Mouse (Mus musculus): Measurements from ENCODE around the gene March9. TPM values are rescaled to one million over a fixed set of nuclear protein-coding genes. Genes with fewer than 3 reads are reported as not detected.

Gene March9
- polyA plus RNA-seq, 1 experiment from 2014 or later, result 0.13 TPM

DNA sequence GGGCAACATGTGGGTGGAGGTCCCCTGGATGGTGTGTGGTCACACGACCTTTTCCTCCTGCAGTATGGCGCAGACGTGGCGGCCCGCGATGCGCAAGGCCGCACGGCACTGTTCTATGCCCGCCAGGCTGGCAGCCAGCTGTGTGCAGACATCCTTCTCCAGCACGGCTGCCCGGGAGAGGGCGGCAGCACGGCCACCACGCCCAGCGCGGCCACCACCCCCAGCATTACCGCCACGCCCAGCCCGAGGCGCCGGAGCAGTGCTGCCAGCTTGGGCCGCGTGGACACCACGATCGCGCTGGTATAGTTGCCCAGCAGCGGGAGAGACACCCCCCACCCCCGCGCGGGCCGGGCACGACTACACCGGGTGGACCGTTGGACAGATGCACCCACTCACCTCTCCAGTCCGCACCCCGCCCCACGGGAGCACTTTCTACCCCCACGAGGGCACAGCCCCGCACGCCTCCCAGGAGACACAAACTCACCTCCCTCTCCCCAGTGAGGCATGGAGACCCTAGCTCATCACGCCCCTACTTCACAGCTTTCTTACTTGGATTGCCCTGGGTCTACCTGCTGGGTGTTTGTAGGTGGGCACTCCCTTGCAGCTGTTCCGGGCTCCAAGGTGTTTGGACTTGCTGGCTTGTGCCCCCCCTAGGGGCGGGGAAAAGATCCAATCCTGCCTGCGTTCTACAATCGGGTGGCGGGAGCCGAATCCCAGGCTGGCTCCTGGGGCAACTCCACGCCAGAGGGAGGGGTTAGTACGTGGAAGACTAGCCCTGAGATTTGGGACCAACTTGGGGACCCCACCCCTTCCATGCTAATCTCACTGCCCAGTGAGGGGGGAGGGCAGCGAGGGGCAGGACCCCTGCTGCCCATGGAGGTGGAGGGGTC lies 31.8 kb upstream of the March9 start:
- ATAC-seq (replicated peaks; ENCODE audit: insufficient number of reproducible peaks, insufficient read depth, low FRiP score, low read depth), result no peak

DNA sequence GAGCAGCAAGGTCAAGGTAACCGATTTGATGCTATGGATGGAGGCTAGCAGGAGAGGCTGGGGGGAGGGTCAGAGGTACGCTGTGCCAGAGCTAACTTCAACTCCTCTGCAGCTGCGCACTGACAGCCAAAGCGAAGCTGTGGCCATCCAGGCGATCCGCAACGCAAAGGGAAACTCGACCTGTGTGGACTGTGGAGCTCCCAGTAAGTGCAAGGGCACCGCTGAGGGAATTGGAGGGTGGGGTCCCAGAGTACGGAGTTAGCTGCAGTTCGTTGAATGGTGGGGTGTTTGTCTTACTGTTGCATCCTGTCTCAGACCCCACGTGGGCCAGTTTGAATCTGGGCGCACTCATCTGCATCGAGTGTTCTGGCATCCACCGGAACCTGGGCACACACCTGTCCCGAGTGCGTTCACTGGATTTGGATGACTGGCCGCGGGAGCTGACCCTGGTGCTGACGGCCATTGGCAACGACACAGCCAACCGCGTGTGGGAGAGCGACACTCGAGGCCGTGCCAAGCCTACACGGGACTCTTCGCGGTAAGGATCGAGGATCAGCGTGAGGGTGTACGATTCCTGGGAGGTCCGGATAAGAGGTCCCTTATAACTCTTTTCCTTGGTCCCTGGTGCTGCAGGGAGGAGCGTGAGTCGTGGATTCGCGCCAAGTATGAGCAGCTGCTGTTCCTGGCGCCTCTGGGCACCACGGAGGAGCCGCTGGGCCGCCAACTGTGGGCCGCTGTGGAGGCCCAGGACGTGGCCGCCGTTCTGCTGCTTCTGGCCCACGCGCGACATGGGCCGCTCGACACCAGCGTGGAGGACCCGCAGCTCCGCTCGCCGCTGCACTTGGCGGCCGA lies 30.8 kb upstream of the March9 start:
- Histone ChIP-seq H3K4me2 (peak overlapping the region; percentile 46), H3K36me3 (peaks cover 1% of the 10 kb centered on the region; the same call in 1 of the 2 replicates), H3K4me3 (peak overlapping the region; percentile 29), H3K27ac (no peak overlapping the region), H3K4me1 (replicated peaks) (peaks cover 28% of the 10 kb centered on the region), H3K27me3 (peaks cover 76% of the 10 kb centered on the region), H3K9ac (no peak overlapping the region), H3K9me3 (replicated peaks) (no peaks in the 10 kb centered on the region)
- 10% methylated on average over 57 of the region's 57 CpGs for WGBS
- ATAC-seq (replicated peaks; ENCODE audit: insufficient number of reproducible peaks, insufficient read depth, low FRiP score, low read depth), result no peak

More for the DNA sequence above, 31.8 kb upstream of the March9 start:
- Histone ChIP-seq H3K4me3 (peak overlapping the region; percentile 29), H3K9ac (no peak overlapping the region), H3K27ac (no peak overlapping the region), H3K27me3 (peaks cover 71% of the 10 kb centered on the region), H3K36me3 (peaks cover 5% of the 10 kb centered on the region; the same call in 1 of the 2 replicates), H3K4me1 (replicated peaks) (peaks cover 28% of the 10 kb centered on the region), H3K9me3 (replicated peaks) (no peaks in the 10 kb centered on the region), H3K4me2 (peak overlapping the region; percentile 46)
- WGBS, result 9% methylated on average over 51 of the region's 51 CpGs

DNA sequence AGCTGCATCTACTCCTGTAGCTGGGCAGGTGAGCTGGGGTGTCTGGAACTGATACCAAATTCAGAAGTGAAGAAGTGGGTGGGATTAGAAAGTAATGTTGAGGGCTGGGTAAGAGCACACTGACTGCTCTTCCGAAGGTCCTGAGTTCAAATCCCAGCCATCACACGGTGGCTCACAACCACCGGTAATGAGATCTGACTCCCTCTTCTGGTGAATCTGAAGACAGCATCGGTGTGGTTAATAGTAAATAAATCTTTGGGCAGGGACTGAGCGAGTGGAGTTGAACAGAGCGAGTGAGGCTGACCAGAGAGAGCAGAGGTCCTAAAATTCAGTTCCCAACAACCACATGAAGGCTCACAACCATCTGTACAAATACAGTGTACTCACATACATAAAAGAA lies 25.6 kb upstream of the March9 start:
- H3K27ac ChIP-seq, result no peak overlapping the region
- peaks cover 13% of the 10 kb centered on the region for H3K4me1 ChIP-seq (replicated peaks)
- no peak overlapping the region for H3K9ac ChIP-seq
- H3K36me3 ChIP-seq, result no peaks in the 10 kb centered on the region
- H3K9me3 ChIP-seq (replicated peaks), result no peaks in the 10 kb centered on the region
- H3K4me3 ChIP-seq, result no peak overlapping the region
- ATAC-seq (replicated peaks; ENCODE audit: insufficient number of reproducible peaks, insufficient read depth, low FRiP score, low read depth), result no peak
- 63% methylated on average over 6 of the region's 6 CpGs for WGBS
- peaks cover 92% of the 10 kb centered on the region for H3K27me3 ChIP-seq
- H3K4me2 ChIP-seq, result no peak overlapping the region

DNA sequence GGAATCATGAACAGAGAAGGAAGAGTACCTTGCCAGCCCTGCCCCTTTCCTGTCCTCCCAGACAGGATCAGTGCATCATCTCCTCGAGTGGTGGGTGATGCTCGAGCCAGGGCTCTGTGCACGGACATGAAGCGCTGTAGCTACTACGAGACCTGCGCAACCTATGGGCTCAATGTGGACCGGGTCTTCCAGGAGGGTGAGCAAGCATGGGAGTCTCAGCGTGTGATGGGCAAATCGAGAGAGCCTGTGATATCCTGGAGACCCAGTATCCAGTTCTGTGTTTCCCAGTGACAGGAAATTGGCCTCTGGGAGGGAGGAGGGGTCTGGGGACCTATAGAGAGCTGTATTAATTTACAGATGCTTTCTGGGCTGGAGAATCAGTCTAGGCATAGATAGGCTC lies 25.1 kb upstream of the March9 start:
- H3K4me1 ChIP-seq (replicated peaks), result peaks cover 16% of the 10 kb centered on the region
- 79% methylated on average over 9 of the region's 9 CpGs for WGBS
- no peak overlapping the region for H3K4me3 ChIP-seq
- peaks cover 92% of the 10 kb centered on the region for H3K27me3 ChIP-seq
- no peak overlapping the region for H3K4me2 ChIP-seq
- no peak overlapping the region for H3K27ac ChIP-seq
- no peaks in the 10 kb centered on the region for H3K9me3 ChIP-seq (replicated peaks)
- H3K9ac ChIP-seq, result no peak overlapping the region
- H3K36me3 ChIP-seq, result no peaks in the 10 kb centered on the region
- no peak for ATAC-seq (replicated peaks; ENCODE audit: insufficient number of reproducible peaks, insufficient read depth, low FRiP score, low read depth)

DNA sequence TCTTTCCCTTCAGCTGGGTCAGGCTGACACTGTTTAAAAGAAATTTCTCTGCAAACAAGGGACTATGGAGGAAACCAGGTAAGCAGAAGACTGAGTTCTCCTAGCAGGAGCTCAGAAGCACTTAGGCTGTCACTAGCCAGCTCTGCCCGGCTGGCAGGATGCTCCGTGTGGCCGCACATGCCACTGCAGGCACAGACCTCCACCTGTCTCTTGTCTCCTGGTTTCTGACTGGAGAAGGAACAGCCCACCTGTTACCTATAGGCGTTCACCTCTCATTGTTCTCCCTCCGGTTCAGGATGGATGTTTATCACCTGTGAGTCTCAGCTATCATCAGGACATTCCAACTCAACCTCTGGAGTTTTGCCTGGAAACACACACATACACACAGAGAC lies 23.9 kb upstream of the March9 start:
- WGBS, result 35% methylated on average over 5 of the region's 5 CpGs
- Histone ChIP-seq H3K4me1 (replicated peaks) (peaks cover 28% of the 10 kb centered on the region), H3K36me3 (no peaks in the 10 kb centered on the region), H3K9ac (no peak overlapping the region), H3K4me2 (no peak overlapping the region), H3K4me3 (no peak overlapping the region), H3K27me3 (peaks cover 92% of the 10 kb centered on the region), H3K27ac (no peak overlapping the region), H3K9me3 (replicated peaks) (no peaks in the 10 kb centered on the region)
- no peak for ATAC-seq (replicated peaks; ENCODE audit: insufficient number of reproducible peaks, insufficient read depth, low FRiP score, low read depth)

DNA sequence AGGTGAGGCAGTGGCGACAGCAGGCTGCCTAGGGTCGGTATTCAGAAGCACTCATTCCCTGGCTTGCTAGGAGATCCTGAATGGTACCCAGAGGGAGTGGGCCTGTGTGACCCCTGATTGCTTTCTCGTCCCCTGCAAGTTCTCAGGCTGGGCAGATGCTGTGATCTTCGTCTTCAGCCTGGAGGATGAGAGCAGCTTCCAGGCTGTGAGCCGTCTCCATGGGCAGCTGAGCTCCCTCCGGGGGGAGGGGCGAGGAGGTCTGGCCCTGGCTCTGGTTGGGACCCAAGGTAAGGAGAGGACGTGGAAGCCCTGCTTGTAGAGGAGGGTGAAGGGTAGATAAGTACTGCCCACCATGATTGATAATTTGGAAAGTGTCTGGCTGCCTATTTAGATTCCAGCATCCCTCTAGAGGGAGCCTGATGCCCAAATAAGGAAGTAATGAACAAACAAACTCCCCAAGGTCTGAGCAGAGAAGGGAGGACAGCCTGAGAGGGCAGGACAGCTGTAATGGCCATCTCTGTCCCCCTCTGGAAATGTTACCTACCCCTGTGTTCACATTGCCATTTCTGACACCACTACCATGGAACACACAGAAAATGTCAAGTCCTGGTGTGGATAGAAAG lies 23.4 kb upstream of the March9 start:
- no peaks in the 10 kb centered on the region for H3K9me3 ChIP-seq (replicated peaks)
- no peak overlapping the region for H3K9ac ChIP-seq
- H3K4me3 ChIP-seq, result no peak overlapping the region
- no peak overlapping the region for H3K27ac ChIP-seq
- no peak overlapping the region for H3K4me2 ChIP-seq
- H3K36me3 ChIP-seq, result no peaks in the 10 kb centered on the region
- ATAC-seq (replicated peaks; ENCODE audit: insufficient number of reproducible peaks, insufficient read depth, low FRiP score, low read depth), result no peak
- H3K4me1 ChIP-seq (replicated peaks), result peaks cover 33% of the 10 kb centered on the region
- WGBS, result 29% methylated on average over 8 of the region's 8 CpGs
- peaks cover 92% of the 10 kb centered on the region for H3K27me3 ChIP-seq

DNA sequence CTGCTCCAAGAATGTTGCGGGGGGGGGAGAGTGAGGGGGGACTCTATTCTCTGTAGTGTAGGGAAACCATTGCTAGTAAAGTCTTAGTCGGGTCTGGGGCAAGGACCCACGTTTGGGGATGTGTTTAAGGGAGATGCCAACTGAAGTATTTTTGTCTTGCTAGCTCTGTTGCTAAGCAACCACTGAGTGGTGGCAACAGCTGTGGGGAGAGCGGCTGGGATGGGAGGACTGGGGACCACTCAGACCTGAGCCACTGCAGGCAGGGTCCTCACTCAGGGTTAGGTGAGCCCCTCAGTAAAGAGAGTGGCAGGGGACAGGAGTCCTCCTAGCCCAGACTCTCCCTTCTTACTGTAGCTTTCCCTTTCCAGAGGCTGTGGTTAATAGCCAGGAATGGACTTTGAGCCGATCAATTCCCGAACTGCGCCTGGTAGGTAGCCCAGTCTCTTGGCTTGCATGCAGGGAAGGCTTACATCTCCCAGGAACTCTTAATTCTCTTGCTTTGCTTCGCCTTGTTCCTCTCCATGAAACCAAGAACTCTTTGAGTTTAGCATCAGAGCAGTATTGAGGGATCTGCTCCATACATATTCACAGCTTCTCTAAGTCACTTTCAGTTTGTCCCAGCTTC lies 22.1 kb upstream of the March9 start:
- Histone ChIP-seq H3K4me1 (replicated peaks) (peaks cover 38% of the 10 kb centered on the region), H3K4me2 (peak overlapping the region; percentile 59)
- ATAC-seq (replicated peaks; ENCODE audit: insufficient number of reproducible peaks, insufficient read depth, low FRiP score, low read depth), result no peak

DNA sequence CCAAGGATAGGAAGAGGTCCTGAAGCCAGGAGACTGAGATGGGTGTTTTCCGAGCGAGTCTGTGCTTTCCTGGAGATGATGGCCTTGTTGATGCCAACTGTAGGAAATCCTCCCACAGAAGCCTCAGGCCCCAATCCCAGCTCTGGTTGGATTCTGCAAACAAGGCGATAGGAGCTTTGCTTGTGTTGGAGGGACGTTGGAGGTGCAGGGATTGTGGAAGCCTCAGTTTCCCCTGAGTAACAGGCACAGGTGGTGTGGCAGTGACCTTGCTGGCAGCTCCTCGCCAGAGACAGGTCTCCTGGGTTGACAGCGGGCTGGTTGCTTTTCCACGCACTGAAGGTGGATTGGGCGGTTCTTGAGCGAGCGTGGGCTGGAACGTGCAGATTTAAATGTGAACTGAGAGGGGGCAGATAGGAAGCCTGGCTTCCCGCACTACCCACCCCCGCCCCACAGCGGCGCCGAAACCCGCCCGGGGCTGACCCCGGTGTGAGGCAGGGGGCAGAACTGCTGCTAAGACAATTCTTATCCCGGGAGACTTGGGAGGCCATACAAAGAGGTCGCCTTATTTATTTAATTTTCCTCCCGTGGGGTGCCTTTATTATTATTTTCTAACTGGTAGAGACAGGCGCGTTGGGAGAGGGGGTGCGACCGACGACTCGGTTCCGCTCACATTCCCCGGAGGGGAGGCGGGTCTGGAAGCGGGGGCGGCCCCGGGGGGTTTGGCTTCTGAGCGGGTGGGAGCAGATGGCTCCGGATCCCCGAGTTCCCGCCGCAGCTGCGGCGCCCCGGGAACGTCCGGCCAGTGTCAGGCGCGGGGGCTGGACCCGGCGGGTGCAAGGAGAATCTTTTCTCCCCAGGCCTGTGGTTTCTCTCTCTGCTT lies 21.2 kb upstream of the March9 start:
- Histone ChIP-seq H3K27ac (no peak overlapping the region), H3K4me2 (peak overlapping the region; percentile 59), H3K4me3 (peak overlapping the region; percentile 48), H3K9me3 (replicated peaks) (no peaks in the 10 kb centered on the region), H3K36me3 (no peaks in the 10 kb centered on the region), H3K9ac (0 out of 2 replicates have a peak overlapping the region, but pooled peaks have one; percentile 25), H3K27me3 (peaks cover 93% of the 10 kb centered on the region), H3K4me1 (replicated peaks) (peaks cover 38% of the 10 kb centered on the region)
- 6% methylated on average over 48 of the region's 48 CpGs for WGBS
- no peak for ATAC-seq (replicated peaks; ENCODE audit: insufficient number of reproducible peaks, insufficient read depth, low FRiP score, low read depth)

More for the DNA sequence above, 22.1 kb upstream of the March9 start:
- Histone ChIP-seq H3K27me3 (peaks cover 94% of the 10 kb centered on the region), H3K9ac (no peak overlapping the region), H3K36me3 (no peaks in the 10 kb centered on the region), H3K9me3 (replicated peaks) (no peaks in the 10 kb centered on the region), H3K27ac (no peak overlapping the region), H3K4me3 (peak overlapping the region; percentile 48; the same call in 1 of the 2 replicates)
- WGBS, result 28% methylated on average over 8 of the region's 8 CpGs

DNA sequence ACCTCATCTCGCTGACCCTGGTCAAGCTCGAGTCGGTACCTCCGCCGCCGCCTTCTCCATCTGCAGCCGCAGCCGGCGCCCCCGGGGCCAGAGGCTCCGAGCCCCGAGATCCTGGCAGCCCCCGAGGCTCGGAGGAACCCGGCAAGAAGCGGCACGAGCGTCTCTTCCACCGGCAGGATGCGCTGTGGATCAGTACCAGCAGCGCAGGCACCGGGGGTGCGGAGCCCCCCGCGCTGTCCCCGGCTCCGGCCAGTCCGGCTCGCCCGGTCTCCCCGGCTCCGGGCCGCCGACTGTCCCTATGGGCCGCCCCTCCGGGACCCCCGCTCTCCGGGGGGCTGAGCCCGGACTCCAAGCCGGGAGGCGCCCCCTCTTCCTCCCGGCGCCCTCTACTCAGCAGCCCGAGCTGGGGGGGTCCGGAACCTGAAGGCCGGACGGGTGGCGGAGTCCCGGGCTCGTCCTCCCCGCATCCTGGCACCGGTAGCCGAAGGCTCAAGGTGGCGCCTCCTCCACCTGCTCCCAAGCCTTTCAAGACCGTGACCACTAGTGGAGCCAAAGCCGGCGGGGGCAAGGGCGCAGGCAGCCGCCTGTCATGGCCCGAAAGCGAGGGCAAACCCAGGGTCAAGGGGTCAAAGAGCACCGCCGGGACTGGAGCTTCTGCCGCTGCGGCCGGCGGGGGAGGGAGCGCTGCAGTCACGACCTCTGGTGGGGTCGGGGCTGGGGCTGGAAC lies 19.8 kb upstream of the March9 start:
- Histone ChIP-seq H3K4me3 (peak overlapping the region; percentile 48), H3K4me2 (peak overlapping the region; percentile 74), H3K27me3 (peaks cover 95% of the 10 kb centered on the region), H3K36me3 (no peaks in the 10 kb centered on the region), H3K9me3 (replicated peaks) (no peaks in the 10 kb centered on the region), H3K9ac (peak overlapping the region; percentile 31), H3K4me1 (replicated peaks) (peaks cover 38% of the 10 kb centered on the region), H3K27ac (no peak overlapping the region)
- ATAC-seq (replicated peaks; ENCODE audit: insufficient number of reproducible peaks, insufficient read depth, low FRiP score, low read depth), result no peak
- WGBS, result 8% methylated on average over 70 of the region's 70 CpGs
